Mouse (Mus musculus): ENCODE measurements around the gene Plcg2.

DNA sequence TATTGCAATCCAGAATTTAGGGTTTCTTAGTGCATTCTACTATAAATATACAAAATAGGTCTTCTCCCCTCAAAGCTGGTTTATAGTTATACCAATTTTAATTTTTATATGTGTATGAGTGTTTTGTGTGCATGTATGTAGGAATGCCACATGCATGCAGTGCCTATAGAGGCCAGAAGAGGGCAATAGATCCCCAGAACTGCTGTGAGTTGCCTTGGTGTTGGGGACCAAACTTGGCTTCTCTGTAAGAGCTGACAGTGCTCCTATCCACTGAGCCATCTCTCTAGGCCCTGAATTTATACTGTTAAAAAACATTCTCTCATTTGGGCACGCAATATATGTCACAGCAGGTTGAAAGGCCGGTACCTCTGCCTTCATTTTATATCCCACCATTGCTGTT, 147.9 kb downstream of the Plcg2 start:
- TF ChIP-seq POLR2A (IDR thresholded peaks at IDR 0.05; ENCODE audit: borderline replicate concordance, extremely low read depth, low read depth, low read length) (no peak), CTCF (IDR thresholded peaks at IDR 0.05; ENCODE audit: insufficient read depth, low read length) (peak; percentile 60)

Data from lung, adult 2 months (tissue).